Mouse (Mus musculus) c-Kit-positive CD71-positive TER-119-negative erythroid progenitor cells, embryonic 14.5 days (primary cell): ENCODE results near the gene Gtf2ird2.

Experiments
- DNase-seq: peaks from one replicate; pipeline ENCODE4 v3.0.0-alpha.2; 2013; ENCODE audit warnings: low read depth

Gene Gtf2ird2

DNA sequence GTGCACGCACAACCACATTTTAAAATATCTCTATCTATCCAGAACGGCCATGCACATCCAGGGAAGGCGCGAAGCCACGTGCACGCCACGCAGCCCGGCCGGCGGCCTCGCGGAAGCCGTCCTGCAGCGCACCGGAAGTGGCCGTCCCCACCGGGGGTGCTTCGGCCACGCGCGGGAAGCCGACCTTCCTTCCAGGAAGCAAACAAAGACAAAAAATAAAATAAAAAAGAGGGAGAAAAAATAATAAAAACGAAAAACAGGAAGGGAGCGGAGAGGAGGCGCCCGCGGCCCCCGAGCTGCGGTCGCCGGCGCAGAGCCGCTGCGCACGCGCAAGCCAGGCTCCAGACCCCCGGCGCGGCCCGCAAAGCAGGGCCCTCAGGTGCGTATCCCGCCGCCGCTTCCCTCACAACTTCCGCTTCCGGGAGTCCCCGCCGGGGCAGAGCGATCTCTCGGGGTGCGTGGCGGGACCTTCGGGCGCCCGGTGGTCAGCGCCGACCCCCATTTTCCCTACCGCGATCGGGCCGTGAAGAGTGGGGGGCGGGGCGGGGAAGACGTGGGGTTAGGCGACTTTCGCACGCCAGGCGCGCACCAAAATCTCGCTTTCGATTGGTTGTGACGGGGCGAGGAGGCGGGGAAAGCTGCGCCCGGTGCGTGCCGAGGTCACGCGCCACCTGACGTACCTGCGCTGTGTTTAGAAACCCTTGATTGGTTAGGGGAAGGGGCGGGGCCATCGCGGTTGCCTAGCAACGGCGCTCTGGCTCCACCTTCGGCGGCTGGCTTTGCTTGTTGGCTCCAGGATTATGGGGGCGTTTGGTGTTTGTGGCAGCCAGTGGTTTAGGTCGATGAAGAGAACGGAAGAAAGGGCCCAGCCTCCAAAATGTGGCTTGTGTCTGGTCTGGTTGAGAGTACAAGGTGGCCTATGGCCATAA, at the start of gene Gtf2ird2:
TSS of gene Gtf2ird2 (plus strand) at position 140 of the 929 bp plus-strand sequence.
- DNase-seq: peak; percentile 95

DNA sequence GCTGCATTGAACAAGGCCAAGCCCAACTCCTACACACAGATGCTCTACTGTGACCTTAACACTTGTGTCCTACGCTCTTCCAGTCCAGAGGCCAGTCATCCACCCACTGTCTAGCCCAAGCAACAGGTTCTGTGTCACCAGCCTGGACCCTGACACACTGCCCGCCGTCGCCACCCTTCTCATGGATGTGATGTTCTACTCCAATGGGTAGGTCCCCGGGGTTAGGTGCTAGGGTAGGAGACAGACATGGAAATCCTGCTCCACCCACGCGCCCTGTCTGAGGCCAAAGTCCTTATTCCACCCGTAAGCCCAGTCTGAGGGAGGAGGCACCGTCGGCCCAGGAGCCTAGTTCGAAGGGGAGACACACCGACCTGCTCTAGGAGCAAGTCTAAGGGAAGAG, 47.8 kb upstream of the Gtf2ird2 start:
- no peak for DNase-seq

DNA sequence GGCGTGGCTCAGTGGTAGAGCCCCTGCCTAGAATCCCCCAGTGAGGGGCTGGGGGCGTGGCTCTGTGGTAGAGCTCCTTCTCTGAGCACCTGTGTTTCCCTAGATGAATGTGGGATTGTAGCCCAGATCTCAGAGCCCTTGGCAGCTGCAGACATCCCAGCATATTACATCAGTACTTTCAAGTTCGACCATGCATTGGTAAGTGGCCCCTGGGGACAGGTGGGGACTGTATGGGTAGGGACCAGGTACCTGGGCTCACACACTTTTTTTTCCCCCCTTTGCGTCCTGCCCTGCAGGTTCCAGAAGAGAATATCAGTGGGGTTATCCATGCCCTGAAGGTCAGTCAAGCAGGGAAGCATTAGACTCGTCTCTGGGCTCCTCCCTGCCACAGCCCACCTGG, 45.9 kb upstream of the Gtf2ird2 start:
- DNase-seq: no peak

DNA sequence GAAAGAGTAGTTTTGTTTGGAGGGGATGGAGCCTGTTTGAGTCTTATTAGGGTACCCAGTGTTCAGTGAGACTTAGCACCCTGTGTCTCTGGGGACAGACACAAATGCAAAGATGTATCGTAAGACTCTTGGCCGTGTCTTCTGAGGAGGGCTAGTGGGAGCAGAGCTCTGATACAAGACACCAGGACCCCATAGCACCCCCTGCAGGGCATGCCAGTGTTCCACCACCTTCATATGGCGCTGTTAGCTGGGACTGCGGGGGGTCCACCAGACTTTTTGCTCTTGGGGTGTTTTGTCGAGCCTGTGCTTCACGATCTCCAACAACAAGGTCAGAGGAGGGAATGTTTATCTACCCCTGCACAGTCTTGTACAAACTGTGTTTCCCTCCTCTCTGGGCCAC, 44.4 kb upstream of the Gtf2ird2 start:
- DNase-seq: no peak

DNA sequence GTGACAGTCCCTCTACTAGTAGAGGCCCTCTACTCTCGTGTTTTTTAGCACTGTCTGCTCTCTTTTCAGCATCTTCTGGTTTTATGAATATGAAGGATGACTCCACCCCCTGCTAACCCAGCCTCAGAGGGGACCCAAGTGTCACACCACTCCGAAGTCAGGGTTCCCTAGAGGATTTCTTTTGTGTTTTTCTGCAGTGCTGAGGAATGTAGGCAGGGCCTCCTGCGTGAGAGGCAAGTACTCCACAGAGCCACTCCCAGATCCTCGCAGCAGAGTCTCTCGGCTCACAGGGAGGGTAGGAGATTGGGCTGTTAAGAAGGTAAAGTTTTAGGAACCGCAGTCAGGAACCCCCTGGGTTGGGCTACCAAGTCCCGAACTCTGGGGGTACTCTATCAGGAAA, 42.6 kb upstream of the Gtf2ird2 start:
- no peak for DNase-seq

DNA sequence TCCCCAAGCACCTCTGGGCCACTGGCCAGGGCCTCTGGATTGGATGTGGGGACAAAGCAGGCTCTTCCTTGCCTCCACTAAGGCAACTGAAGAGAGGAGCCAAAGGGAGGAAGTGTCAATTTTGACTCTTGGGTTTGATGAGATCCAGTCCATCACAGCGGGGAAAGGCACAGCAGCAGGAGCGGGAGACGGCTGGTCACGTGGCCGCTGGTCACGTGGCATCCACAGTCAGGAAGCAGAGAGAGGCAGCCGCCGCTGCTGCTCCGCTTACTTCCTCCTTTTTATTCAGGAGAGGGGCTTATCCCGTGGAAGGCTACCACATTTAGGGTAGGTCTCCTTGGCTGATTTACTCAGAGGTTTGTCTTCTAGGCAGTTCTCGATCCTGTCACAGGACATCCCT, 41.4 kb upstream of the Gtf2ird2 start:
- no peak for DNase-seq

DNA sequence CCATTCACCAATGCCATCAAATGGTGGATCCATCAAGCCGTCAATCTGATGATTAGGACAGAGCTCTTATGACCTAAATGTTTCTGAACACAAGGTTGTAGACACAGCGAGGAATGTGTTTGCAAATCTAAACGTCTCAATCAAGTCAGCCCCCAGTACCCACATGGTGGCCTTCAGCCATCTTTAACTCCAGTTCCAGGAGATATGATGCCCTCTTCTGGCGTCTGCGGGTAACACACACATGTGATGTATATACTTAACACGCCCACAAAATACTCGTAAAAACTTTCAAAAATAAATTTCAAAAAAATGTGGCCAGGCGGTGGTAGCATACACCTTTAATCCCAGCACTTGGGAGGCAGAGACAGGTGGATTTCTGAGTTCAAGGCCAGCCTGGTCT, 38.8 kb upstream of the Gtf2ird2 start:
- no peak for DNase-seq

DNA sequence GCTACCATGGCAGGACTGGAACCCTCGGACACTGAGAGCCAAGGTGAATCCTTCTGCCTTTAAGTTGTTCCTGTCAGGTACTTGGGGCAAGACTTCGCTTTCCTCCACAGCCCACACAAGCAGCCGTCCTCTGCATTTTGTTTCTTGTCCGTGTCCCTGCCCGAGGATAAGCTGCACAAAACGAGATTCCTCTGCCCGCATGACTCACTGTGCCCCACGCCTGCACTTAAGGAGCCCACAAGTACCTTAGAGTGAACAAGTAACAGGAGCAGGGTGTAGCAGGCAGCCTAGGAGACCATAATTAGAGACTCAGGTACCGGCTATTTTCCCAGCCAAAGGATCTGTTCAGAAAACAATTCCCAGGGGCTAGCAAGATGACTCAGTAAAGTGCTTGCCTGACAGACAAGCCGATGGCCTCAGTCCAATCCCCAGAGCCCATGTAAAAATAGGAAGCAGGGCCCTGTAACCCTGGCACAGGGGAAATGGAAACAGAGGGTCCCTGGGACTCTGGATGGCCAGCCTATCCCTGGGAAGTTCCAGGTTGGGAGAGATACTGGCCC, 36.5 kb upstream of the Gtf2ird2 start:
- no peak for DNase-seq

DNA sequence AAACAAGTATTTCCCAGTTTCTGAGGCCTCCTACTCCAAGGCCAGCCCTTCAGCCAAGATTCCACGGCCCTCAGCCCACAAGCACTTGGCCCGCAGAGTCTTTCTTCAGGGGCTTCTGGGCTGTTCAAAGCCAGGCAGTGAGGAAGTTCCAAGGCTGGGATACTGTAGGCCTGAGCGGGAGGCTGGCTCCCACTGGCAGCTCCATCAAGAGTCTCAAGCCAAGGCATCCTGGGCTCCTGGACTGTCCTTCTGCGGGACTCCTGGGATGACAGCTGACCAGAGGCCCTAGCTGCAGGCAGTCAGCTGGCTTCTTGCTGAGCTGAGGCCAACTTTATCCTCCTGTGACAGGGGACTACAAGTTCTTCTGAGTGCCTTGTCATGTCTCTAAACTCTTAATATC, 35.7 kb upstream of the Gtf2ird2 start:
- no peak for DNase-seq

DNA sequence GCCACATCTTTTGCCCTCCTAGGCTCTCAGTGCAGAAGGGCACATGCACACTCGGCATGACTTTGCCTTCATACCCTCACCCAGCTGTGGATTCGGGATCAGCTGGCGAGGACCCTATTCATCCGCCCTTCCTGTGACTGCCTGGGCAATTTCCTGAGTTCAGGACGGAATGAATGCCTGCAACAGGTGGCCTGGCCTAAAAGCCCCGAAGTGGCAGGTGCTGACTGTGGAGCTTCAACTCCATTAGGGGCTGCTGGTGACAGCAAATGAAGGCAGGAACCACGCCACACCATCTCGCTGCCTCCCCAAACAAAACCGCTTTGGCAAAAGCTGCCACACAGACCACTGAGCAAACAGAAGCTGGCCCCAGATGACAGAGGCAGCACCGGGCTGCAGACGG, 31.9 kb upstream of the Gtf2ird2 start:
- no peak for DNase-seq

DNA sequence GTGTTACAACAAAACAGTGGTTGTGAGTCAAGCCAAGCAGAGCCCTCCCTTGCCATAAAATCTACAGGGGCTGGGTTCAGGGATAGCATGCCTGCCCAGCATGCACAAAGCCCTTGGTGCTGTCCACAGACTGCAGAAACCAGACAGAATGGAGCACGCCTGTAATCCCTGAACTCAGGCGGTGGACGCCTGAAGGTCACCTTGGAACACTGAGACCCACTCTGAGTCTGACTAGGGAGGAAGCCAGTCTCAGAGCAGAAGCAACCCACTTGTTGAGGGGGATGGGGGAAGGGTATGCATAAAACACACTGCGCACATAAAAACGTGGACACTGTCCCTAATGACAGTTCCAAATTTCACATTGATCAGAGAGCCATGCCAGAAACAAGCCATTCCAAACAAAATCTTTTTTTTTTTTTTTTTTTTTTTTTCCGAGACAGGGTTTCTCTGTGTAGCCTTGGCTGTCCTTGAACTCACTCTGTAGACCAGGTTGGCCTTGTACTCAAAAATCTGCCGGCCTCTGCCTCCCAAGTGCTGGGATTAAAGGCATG, 27.8 kb upstream of the Gtf2ird2 start:
- no peak for DNase-seq

DNA sequence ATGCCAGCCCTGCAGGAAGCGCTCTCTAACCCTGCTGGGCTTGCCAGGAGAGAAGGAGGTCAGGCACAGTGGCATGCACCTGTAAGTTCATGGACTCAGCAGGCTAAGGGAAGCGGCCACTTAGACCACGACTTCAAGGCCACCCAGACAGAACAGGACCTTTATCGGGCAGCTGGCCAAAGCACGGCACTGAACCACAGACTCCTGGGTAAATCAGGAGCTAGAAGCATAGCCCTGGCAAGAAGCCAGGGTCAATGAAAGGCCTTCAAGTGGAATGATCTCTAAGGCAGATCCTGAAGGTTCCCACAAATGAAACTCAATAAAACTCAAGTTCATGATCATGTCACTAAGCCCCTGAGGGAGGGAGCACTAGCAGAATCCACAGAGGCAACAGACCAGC, 19.1 kb upstream of the Gtf2ird2 start:
- DNase-seq: no peak

DNA sequence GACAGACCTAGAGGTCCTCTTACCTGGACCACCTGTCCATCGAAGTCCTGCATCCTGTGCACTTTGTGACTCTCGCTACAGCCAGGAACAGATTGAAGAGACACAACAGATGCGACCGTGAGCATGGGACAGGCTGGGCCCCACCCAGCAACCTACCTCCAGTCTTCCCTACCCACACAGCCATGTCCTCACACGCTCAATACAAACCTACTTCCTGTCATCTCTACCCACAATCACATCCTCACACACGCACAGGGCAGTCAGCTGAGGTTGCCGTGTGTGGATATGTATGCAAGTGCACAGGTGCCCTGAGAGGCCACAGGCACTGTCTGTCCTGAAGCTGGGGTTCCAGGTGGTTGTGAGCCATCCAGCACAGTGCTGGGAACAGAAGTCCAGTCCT, 17.2 kb upstream of the Gtf2ird2 start:
- DNase-seq: no peak

DNA sequence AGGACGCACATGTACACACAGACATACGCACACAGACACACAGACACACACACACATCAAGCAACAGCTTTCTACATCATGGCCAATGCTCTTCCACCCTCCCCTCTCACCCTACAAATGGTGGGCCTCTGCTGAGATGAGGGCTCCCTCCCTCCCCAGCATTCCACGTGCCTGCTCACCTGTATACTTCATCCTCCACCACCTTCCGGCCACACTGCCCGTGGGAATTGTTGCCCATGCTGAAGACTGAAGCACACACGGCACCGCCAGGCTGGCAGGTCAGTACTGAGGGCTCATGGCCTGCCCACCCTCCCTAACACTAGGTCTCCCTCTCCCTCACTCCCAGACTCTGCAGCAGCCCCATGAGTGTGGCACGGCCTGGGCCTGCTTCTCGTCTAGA, 15.8 kb upstream of the Gtf2ird2 start:
- no peak for DNase-seq

DNA sequence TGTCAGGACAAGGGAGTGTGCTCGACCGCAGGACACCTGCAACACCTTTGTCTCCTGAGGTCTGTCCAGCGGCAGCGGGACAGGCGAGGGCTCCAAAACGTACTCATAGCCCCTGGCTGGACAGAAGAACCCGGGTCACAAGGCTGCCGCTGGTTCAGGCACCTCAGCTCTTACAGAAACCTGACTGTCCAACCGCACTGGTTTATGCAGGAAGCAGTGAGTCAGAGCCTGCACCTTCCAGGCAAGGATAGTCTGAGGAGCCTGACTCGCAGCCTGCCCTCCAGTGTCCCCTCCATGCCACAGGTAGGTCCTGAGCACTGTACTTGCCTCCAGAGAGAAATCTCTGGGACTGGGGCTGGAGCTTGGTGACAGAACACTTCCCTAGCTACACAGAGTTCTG, 14.6 kb upstream of the Gtf2ird2 start:
- no peak for DNase-seq

DNA sequence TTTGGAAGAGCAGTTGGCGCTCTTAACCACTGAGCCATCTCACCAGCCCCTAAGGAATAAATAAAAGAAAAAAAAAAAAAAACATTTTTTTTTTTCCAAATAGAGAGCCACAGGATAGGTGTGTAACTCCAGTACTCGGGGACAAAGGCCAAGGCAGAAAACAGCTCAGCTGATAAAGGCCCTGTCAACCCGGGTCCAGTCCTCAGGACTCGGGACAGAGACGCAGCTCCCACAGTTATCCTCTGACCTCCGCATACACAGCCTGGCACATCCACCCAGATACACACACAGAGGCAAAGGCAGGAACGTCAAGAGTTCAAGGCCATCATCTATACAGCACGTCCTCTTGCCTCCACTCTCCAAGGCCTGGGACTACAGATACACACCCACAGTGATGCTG, 13.7 kb upstream of the Gtf2ird2 start:
- DNase-seq: no peak

DNA sequence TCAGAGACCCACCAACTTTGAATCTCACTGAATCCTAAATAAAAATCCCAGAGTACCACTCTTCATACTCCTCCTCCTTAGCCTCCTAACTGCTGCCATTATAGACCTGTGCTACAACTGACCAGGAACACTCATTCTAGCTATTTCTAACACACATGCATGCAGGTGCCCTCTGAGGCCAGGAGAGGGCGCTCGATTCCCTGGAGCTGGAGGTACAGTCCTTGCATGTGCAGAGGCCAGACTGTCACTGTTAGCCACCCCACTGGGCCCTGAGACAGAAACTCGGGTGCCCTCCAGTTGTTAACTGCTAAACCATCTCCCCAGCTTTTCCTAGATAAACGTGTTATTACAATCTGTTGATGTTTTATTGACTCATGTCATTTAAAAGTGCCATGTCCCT, 10.6 kb upstream of the Gtf2ird2 start:
- DNase-seq: peak; percentile 68

DNA sequence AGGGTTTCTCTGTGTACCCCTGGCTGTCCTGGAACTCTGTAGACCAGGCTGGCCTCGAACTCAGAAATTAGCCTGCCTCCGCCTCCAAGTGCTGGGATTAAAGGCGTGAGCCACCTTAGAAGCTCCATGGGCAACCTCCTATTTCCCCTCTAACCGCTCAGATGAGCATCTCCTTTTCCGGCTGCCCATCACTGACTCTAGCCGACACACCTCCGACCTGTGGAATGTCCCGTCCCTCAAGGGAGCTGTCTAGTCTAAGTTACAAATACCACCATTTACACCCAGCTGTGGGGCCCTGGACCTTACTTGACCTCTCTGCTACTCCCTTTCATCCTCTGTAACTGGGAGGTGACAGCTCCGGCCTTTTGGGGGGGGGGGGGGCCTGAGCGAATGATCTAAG, 8.1 kb upstream of the Gtf2ird2 start:
- no peak for DNase-seq

DNA sequence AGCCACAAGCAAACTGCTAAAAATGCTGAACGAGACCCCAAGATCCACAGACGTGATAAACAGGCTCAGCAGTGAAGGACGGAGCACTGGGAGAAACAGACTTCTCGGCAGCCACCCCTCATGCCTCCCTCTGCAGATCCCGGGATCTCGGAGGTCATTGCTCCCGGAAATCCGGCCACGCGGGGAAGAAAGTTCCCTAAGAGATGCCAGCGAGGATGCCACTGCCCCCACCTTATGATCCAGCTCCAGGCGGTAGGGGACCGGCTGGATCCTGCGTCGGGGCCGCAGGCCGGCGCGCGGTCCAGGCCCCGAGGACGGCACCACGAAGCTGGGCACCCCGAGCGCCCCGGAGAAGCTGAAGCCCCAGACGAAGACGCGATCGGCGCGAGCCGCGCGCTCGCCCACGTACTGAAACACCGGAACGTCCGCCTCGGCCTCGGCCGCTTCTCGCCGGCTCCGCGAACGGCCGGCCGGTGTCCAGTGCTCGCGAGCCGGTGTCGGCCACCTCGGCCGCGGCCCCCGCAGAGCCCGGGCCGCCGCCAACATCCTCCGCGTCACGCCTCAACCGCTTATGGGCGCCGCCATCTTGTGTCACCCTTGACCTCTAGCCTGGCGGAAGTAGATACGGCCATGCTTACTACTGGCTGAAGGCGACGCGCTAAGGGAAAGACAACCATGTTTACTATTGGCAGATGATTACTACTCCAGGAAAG, 7.5 kb upstream of the Gtf2ird2 start, which contains the start of gene Rcc1l:
TSS of gene Rcc1l (minus strand) at position 606 of the 713 bp plus-strand sequence.
- peak; percentile 82 for DNase-seq

DNA sequence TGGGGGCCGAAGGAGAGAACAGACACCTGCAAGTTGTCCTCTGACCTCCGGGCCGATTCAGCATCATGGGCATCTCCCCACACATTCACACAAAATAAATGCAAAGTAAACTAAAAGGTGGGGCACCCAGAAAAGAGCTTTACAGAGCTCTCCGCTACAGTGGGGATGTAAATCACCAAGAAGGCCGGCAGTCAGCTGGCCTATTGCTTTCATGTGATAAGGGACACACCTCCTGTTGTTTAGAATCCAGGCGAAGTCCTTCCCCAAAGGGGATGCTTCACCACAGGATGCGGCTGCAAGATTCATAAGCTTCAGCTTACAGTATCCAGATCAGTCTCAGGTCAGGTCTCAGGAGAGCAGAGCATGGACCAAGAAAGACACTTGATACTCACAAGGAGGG, 5.3 kb upstream of the Gtf2ird2 start:
- DNase-seq: no peak

DNA sequence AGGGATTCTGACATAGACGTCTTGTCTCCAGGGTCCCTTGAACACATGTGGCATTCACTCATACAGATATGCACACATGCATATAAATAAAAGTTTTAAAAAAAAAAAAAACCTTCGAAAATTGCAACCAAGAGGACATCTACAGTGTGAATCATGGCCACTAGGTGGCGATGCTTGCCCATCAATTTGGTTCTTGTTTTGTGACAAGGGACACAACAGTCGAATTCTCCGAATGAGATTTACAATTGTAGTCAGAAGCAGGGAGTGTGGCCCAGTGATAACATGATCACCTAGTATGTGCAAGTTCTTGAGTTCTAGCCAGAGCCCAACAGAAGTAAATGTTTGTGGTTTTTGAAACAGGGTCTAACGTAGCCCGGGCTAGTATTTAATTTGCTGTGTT, 3.9 kb upstream of the Gtf2ird2 start:
- peak; percentile 88 for DNase-seq

DNA sequence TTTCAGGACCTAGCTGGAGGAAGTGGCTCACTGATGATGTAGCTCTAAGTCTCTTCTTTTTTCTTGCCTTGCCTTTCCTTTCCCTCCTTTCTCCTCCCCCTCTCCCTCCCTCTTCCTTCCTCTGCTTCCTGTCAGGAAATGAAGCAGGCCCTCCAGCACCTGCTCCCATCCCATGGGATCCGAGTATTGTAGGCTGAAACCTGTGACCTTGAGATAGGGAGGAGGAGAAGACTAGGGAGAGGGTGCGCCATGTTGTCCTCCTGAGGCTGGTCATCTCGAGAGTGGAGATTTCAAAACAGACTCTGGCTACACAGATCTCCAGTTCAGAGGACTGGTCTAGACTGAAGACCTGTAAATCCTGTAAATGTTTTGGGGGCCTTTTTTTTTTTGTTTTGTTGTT, 1.6 kb upstream of the Gtf2ird2 start:
- DNase-seq: no peak

DNA sequence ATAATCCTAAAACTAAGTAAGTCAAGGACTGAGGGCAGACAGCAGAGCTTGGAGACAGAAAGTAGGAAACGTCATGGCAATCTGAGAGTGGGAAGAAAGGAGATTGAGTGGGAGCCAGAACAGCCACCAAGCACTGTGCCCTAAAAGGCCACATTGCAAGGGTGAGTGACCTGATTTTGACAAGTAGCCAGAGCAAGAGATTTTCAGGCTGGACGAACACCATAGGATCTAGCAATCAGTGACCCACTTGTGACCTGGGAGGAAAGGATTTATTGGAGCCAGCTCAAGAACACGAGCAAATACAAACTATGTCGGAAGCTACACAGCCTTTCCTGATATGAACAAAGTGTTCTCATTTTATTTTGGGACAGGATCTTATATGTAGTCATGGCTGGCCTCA, 1.1 kb upstream of the Gtf2ird2 start:
- no peak for DNase-seq
